Mouse (Mus musculus): ENCODE measurements around the gene Sh3bp5.

DNA sequence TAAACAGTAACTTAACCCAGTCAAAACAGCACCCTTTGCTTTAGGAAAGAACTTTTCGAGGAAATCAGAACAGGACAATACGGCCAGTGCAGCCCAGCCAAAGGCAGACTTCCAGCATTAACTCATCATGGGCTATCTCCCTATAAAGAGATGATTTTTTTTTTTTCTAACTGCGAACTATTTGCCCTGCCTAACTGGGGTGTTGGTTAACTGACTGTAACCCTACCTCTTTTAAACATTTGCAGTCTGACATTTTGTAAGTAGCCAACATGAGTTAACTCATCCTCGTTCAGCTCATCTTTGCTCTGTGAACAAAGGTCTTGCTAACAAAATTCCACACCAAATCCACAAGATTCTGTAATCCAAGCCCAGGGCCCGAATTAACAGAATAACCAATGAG, 1.5 kb downstream of the Sh3bp5 start:
- TF ChIP-seq CTCF (IDR thresholded peaks at IDR 0.05; ENCODE audit: low read depth, low read length), result no peak
- no peak for TF ChIP-seq POLR2A (IDR thresholded peaks at IDR 0.05; ENCODE audit: borderline replicate concordance, low read depth, low read length)

Measured in bone marrow macrophage, adult 2 months (primary cell).